Mouse (Mus musculus): ENCODE data around the gene Gm14214.

Gene Gm14214

DNA sequence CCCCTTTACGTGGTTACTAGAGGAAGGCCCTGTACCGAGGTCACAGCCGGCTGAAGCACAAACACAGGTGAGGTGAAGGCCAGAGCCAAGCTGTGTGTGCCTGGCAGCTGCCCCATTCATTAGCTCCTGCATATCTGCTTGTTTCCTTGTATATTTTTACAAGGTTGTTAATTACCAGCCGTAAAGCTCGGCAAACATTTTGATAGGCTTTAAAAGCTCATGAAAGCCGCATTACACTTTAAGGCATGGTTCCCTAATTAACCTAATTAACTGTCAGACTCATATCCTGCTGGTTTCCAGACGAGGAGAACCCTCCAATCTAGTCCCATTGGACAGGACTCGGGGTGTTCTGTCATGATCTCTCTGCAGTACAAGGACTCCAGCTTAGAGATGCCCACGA lies 34.9 kb downstream of the Gm14214 start:
- no peak for ATAC-seq (ENCODE audit: insufficient number of reproducible peaks, low FRiP score, low TSS enrichment)

GRCm38 (mm10) chr2:154732503-154733141 lies 37.2 kb downstream of the Gm14214 start:
- ATAC-seq (ENCODE audit: insufficient number of reproducible peaks, low FRiP score, low TSS enrichment) = no peak

GRCm38 (mm10) chr2:154731916-154732315 lies 37.9 kb downstream of the Gm14214 start:
- ATAC-seq (ENCODE audit: insufficient number of reproducible peaks, low FRiP score, low TSS enrichment) = no peak

GRCm38 (mm10) chr2:154730841-154731240 lies 39.0 kb downstream of the Gm14214 start:
- no peak for ATAC-seq (ENCODE audit: insufficient number of reproducible peaks, low FRiP score, low TSS enrichment)

- ATAC-seq (ENCODE audit: insufficient number of reproducible peaks, low FRiP score, low TSS enrichment) = no peak
Measured at GRCm38 (mm10) chr2:154729737-154730136, 40.1 kb downstream of the Gm14214 start.

GRCm38 (mm10) chr2:154723473-154723872 lies 46.4 kb downstream of the Gm14214 start:
- ATAC-seq (ENCODE audit: insufficient number of reproducible peaks, low FRiP score, low TSS enrichment) = no peak

DNA sequence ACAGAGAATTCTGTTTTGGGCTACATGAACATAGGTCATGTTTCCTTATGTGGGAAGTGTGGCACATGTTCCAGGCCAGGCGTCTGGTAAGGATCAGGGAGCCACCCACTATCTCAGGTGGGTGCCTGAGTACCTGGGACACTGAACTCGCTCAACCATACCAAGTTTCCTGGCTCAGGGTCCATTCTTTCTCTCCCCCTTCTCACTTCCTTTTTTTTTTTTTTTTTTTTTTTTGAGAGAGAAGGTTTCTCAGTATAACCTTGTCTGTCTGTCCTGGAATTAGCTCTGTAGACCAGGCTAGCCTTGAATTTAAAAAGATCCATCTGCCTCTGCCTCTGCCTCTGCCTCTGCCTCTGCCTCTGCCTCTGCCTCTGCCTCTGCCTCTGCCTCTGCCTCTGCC lies 49.5 kb downstream of the Gm14214 start:
- ATAC-seq (ENCODE audit: insufficient number of reproducible peaks, low FRiP score, low TSS enrichment) = no peak
